Mouse (Mus musculus) olfactory bulb, adult 2 months (tissue): ENCODE results near the gene Tert. TPM values are rescaled to one million over a fixed set of nuclear protein-coding genes. Genes with fewer than 3 reads are reported as not detected.

Experiments
- H3K27ac ChIP-seq: fragments of 200-500 bp; 2 replicates; pipeline ENCODE4 v1.5.1; 2012; ENCODE audit warnings: low read depth, low read length; ENCODE audit not compliant: insufficient read depth
- H3K4me1 ChIP-seq: fragments of 200-500 bp; 2 replicates; pipeline ENCODE4 v1.6.1; 2012; ENCODE audit warnings: low read length; ENCODE audit not compliant: control insufficient read depth, insufficient read depth
- H3K4me3 ChIP-seq: fragments of 200-500 bp; 2 replicates; pipeline ENCODE4 v1.5.1; 2012; ENCODE audit warnings: mild to moderate bottlenecking, low read depth, low read length, moderate library complexity; ENCODE audit not compliant: insufficient read depth
- CTCF ChIP-seq: fragments of 200-500 bp; IDR thresholded peaks from 2 replicates; pipeline ENCODE4 v1.5.1; 2012; ENCODE audit warnings: low read depth, mild to moderate bottlenecking, low read length, moderate library complexity; ENCODE audit not compliant: insufficient read depth
- POLR2A ChIP-seq: fragments of 200-500 bp; IDR thresholded peaks from 2 replicates; pipeline ENCODE4 v1.6.1; 2012; ENCODE audit warnings: mild to moderate bottlenecking, low read depth, low read length, moderate library complexity; ENCODE audit not compliant: insufficient read depth
- WGBS: fragments of 180-500 bp; shearing (Covaris S2); methylation state at CpG from one replicate; pipeline ENCODE4 v1.1.7; 2018; 5-methylcytosine and 5-hydroxymethylcytosine counted together
- polyA plus RNA-seq: library from polyadenylated mRNA; stranded (reverse); fragments of >200 nt; gene quantifications from 2 replicates; pipeline ENCODE4 v1.2.4, GENCODE M21; 2012; ENCODE audit warnings: low replicate concordance; ENCODE audit not compliant: missing spikeins, insufficient read depth, insufficient read length

Tert gene
- polyA plus RNA-seq, 1 experiment = not detected

DNA sequence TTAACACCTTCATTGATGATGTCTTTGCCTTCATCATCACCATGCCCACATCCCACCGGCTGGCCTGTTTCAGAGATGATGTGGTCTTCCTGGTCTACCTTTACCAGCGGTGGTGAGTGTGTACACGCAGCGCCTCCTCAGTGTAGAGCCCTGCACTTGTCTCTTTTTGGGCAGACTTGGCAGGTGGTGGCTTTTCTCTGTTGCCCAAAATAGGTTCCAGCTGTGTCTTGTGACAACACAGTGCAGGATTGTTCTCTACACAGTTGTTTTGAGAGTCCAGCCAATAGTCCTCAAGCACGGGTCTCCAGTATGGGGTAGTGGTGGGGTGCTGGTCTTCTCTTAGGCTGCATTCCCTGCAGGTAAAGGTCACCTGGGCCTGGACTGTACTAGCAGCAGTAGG lies 8.3 kb upstream of the Tert start:
- no peaks in the 10 kb centered on the region for H3K4me1 ChIP-seq
- no peak overlapping the region for H3K4me3 ChIP-seq
- no peak for TF ChIP-seq POLR2A
- no peak for TF ChIP-seq CTCF
- 78% methylated on average over 5 of the region's 5 CpGs for WGBS
- H3K27ac ChIP-seq = no peak overlapping the region

DNA sequence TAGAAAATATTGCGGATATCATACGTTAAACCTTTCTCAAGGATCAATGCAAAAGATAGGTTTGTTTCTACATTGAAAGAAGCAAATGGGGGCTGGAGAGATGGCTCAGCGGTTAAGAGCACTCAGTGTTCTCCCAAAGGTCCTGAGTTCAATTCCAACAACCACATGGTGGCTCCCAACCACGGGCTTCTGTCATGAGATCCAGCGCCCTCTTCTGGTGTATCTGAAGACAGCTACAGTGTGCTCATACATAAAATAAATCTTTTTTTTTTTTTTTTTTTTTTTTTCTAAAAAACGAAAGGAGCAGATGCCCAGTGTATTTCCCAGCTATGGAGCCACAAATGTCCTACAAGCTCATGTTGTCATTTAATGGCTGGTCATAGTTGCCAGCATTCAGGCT lies 6.1 kb upstream of the Tert start:
- Histone ChIP-seq H3K4me3 (no peak overlapping the region), H3K4me1 (no peaks in the 10 kb centered on the region), H3K27ac (no peak overlapping the region)
- 73% methylated on average over 6 of the region's 6 CpGs for WGBS
- no peak for TF ChIP-seq CTCF
- TF ChIP-seq POLR2A = no peak

DNA sequence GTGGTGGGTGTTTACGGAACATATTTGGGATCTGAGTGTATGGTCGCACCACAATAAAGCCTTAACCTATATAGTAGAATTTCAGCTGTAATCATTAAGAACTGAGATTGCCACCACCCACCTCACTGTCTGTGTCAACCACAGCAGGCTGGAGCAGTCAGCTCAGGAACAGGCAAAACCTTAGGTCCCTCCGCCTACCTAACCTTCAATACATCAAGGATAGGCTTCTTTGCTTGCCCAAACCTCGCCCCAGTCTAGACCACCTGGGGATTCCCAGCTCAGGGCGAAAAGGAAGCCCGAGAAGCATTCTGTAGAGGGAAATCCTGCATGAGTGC lies 334 bp upstream of the Tert start:
- peaks cover 14% of the 10 kb centered on the region for H3K4me1 ChIP-seq
- H3K27ac ChIP-seq = no peak overlapping the region
- peak overlapping the region; percentile 40 for H3K4me3 ChIP-seq
- WGBS = 46% methylated on average over 6 of the region's 6 CpGs
- TF ChIP-seq POLR2A (no peak), CTCF (no peak)

DNA sequence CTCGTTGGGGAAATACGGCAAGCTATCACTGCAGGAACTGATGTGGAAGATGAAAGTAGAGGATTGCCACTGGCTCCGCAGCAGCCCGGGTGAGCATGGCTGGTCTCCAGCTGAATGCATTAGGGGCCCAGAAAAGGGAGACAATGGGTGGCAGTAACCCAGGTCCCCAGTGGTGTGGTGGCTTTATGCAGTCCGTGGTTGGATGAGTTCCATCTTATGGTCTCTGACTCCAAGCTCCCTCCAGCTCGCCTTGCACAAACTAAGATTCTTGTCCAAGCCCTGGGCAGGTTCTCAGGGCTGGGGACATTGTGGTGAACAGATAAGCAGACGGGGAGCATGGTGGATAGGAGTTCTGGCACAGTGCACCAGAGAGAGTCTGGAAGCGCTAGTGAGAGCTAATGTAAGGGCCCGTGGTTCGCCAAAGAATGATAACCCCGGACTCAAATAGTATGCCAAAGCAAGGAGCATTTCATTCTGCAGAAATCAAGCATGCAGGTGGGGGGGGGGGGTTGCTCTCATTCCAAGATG lies 1.9 kb downstream of the Tert start:
- TF ChIP-seq POLR2A (no peak), CTCF (no peak)
- 52% methylated on average over 11 of the region's 11 CpGs for WGBS
- no peak overlapping the region for H3K27ac ChIP-seq
- H3K4me3 ChIP-seq = no peak overlapping the region
- peaks cover 14% of the 10 kb centered on the region for H3K4me1 ChIP-seq

DNA sequence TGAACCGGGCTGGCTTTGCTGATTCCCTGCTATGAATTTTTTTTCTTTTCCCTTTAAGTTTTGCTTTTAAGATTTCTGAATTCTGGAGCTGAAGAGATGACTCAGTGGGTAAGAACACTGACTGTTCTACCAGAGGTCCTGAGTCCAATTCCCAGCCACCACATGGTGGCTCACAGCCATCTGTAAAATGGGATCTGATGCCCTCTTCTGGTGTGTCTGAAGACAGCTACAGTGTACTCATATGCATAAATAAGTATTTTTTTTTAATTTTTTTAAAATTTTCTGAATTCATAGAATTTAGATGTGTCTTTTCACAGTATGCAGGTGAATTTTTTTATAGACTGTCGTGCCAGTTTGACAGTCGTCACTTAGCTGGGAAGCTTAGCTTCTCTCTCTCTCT lies 5.1 kb downstream of the Tert start:
- Histone ChIP-seq H3K4me1 (peaks cover 9% of the 10 kb centered on the region), H3K4me3 (no peak overlapping the region), H3K27ac (no peak overlapping the region)
- 87% methylated on average over 3 of the region's 3 CpGs for WGBS
- no peak for TF ChIP-seq POLR2A
- no peak for TF ChIP-seq CTCF

DNA sequence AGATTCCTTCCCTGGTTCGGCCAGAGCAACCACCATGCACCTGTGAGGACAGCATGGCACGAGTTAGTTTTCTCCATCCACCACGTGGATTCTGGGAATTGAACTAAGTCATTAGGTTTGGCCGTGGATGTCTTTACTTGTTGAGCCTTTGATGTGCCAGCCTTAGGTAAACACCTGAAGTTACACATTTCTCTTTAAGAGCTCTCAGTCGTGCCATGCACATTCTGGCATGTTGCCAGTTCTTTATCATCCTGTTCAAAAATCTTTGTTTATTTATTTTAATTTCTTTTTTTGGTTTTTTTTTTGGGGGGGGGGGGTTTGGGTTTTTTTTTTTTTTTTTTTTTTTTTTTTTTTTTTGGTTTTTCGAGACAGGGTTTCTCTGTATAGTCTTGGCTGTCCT lies 11.1 kb downstream of the Tert start:
- H3K4me1 ChIP-seq = 0 out of 2 replicates have a peak, but pooled peaks cover 4% of the 10 kb centered on the region
- H3K4me3 ChIP-seq = no peak overlapping the region
- no peak for TF ChIP-seq POLR2A
- no peak for TF ChIP-seq CTCF
- no peak overlapping the region for H3K27ac ChIP-seq
- WGBS = 86% methylated on average over 5 of the region's 6 CpGs

DNA sequence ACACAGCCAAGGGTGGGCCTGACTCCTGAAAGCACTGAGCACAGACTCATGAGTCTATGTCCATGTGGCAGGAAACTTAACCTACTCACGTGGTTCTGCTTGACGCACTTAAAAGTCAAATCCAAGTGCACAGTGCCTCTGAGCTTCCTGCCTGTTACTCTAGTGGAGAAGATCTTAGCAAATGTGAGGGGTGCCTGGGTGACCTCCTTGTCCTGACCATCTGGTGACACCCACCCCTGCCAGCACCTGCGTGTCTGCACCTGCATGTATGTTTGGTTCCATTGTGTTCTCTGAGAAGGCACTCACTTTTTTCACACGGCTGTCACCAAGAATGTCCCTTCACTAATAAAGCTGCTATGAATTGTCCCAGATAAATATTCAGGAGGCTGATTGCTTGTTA lies 14.6 kb downstream of the Tert start:
- no peak overlapping the region for H3K27ac ChIP-seq
- no peak overlapping the region for H3K4me3 ChIP-seq
- 86% methylated on average over 4 of the region's 4 CpGs for WGBS
- TF ChIP-seq POLR2A = no peak
- H3K4me1 ChIP-seq = 0 out of 2 replicates have a peak, but pooled peaks cover 4% of the 10 kb centered on the region

DNA sequence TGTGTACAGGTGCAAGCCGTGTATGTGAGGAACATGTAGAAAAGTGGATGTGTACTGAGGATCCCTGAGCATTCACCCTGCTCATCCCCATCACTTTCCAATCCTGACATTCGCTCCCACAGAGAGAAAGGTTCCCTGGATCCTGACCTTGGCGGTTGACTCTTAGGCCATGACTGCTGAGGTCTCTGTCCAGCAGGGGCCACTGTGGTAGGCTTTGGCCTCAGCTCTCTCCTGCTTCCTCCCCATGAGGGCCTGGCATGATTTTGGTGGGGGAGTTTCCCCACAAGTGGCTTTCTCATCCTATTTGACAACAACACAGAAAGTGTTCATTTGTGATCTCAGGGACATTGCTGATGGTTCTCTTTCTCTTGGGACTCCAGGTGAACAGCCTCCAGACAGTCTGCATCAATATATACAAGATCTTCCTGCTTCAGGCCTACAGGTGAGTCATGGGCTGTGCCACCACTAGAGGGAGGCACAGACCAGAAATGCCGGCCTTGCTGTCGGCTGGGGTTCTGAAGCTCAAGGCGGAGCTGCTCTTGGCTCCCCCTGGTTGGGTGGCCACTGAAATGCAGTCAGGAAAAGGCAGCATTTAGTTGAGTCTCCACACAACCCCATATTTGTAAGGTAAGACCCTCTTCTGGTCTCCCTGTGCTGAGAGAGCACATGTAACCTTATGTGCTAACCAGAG lies 19.8 kb downstream of the Tert start:
- 42% methylated on average over 6 of the region's 6 CpGs for WGBS
- Histone ChIP-seq H3K4me1 (no peaks in the 10 kb centered on the region), H3K27ac (no peak overlapping the region), H3K4me3 (no peak overlapping the region)
- TF ChIP-seq POLR2A = no peak
- TF ChIP-seq CTCF = peak; percentile 58; the same call in 1 of the 2 replicates

DNA sequence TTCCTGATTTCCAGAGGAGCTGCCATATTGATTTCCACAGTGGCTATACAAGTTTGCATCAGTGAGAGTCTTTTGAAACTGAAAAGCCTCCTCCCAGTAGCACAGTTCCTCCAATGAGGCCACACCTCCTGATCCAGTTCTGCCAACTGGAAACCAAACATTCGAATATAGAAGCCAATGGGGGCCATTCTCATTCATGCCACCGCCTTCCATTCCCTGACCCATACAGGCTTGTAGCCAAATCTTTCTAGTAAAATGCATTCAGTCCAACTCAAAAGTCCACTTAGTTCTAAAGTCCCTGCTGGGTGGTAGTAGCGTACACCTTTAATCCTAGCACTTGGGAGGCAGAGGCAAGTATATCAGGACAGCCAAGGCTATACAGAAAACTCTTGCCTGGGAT lies 26.6 kb downstream of the Tert start:
- no peak for TF ChIP-seq CTCF
- TF ChIP-seq POLR2A = no peak
- 42% methylated on average over 3 of the region's 3 CpGs for WGBS
- Histone ChIP-seq H3K4me1 (no peaks in the 10 kb centered on the region), H3K27ac (no peak overlapping the region), H3K4me3 (no peak overlapping the region)
